In genomic region chr14:103471074-103471778, GRCm38 (mm10) we compare ENCODE assay signal across 16 mouse cellular contexts. TPM values are rescaled to one million over a fixed set of nuclear protein-coding genes. Genes with fewer than 3 reads are reported as not detected.
DNase-seq lines count a peak whose midpoint lies in the region; ATAC-seq lines count a peak whose summit lies in the region.
"Had no signal": no experiment of that assay in that cellular context is flagged by ENCODE, and none has a peak within 500 bp of the region (broad histone marks: within the 10 kb centered on the region; RNA-seq: fewer than 3 reads in every experiment).

No protein-coding gene starts in this region.

- H3K27me3 ChIP-seq in heart, embryonic 12.5 days (replicated peaks): no peaks in the 10 kb centered on the region
- no peaks in the 10 kb centered on the region for H3K27me3 ChIP-seq in neural tube, embryonic 13.5 days
- H3K27me3 ChIP-seq: embryonic facial prominence, embryonic 13.5 days; forebrain, embryonic 15.5 days; stomach, embryonic 15.5 days had no signal

- peaks cover 21% of the 10 kb centered on the region for H3K4me1 ChIP-seq in heart, embryonic 12.5 days (replicated peaks)
- peaks cover 16% of the 10 kb centered on the region for H3K4me1 ChIP-seq in neural tube, embryonic 13.5 days (replicated peaks)
- H3K4me1 ChIP-seq: embryonic facial prominence, embryonic 13.5 days had no signal

- 20% methylated on average over 3 of the region's 3 CpGs for WGBS in heart, embryonic 12.5 days
- WGBS in neural tube, embryonic 13.5 days: 55% methylated on average over 3 of the region's 3 CpGs

- H3K9me3 ChIP-seq in heart, embryonic 12.5 days (replicated peaks): no peaks in the 10 kb centered on the region
- no peaks in the 10 kb centered on the region for H3K9me3 ChIP-seq in neural tube, embryonic 13.5 days
- H3K9me3 ChIP-seq: embryonic facial prominence, embryonic 13.5 days; forebrain, embryonic 15.5 days; stomach, embryonic 15.5 days had no signal

- no peak overlapping the region for H3K9ac ChIP-seq in heart, embryonic 12.5 days
- no peak overlapping the region for H3K9ac ChIP-seq in neural tube, embryonic 13.5 days
- H3K9ac ChIP-seq: embryonic facial prominence, embryonic 13.5 days; forebrain, embryonic 15.5 days; liver, embryonic 14.5 days; stomach, embryonic 15.5 days had no signal

- H3K4me2 ChIP-seq in heart, embryonic 12.5 days: peak overlapping the region; percentile 10; the same call in 1 of the 2 replicates
- no peak overlapping the region for H3K4me2 ChIP-seq in neural tube, embryonic 13.5 days
- H3K4me2 ChIP-seq: embryonic facial prominence, embryonic 13.5 days; forebrain, embryonic 15.5 days; stomach, embryonic 15.5 days had no signal

- H3K4me3 ChIP-seq in heart, embryonic 12.5 days: no peak overlapping the region
- H3K4me3 ChIP-seq in neural tube, embryonic 13.5 days: no peak overlapping the region
- H3K4me3 ChIP-seq: embryonic facial prominence, embryonic 13.5 days; forebrain, embryonic 15.5 days; myocyte; stomach, embryonic 15.5 days had no signal

- peak; percentile 52 for DNase-seq in adrenal gland, adult 2 months
- DNase-seq in adrenal gland, adult 18-20 months (ENCODE audit: low spot score in 2 of 2): no peak
- no peak for DNase-seq in heart, adult 9 months (ENCODE audit: low spot score in 2 of 2)
- DNase-seq in neural tube, embryonic 10.5 days (ENCODE audit: extremely low spot score, low spot score): no peak
- peak; percentile 4 for DNase-seq in naive thymus-derived CD4-positive, alpha-beta T cell, adult 2 months (ENCODE audit: low read depth)
- DNase-seq: kidney, adult 9 months; right cerebral cortex, postnatal 4 days had no signal

- H3K36me3 ChIP-seq in heart, embryonic 12.5 days: no peaks in the 10 kb centered on the region
- no peaks in the 10 kb centered on the region for H3K36me3 ChIP-seq in neural tube, embryonic 13.5 days
- H3K36me3 ChIP-seq: embryonic facial prominence, embryonic 13.5 days; forebrain, embryonic 15.5 days; stomach, embryonic 15.5 days had no signal

- H3K27ac ChIP-seq in heart, embryonic 12.5 days (ENCODE audit: poor library complexity, severe bottlenecking): peak overlapping the region; percentile 61
- no peak overlapping the region for H3K27ac ChIP-seq in neural tube, embryonic 13.5 days (replicated peaks)
- H3K27ac ChIP-seq: embryonic facial prominence, embryonic 13.5 days; liver, embryonic 14.5 days; stomach, embryonic 15.5 days had no signal

- ATAC-seq in heart, embryonic 12.5 days (ENCODE audit: insufficient number of reproducible peaks, low FRiP score): no peak; the same call in 1 of the 2 replicates
- ATAC-seq in neural tube, embryonic 13.5 days (ENCODE audit: low read depth): peak; percentile 7; the same call in 1 of the 2 replicates
- no peak for ATAC-seq in erythroid progenitor cell, adult 5-6 weeks (replicated peaks; ENCODE audit: low FRiP score, poor library complexity, severe bottlenecking)
- ATAC-seq: activated CD4-positive, CD25-positive, alpha-beta regulatory T cell, adult 4 months had no signal

RNA-seq across cellular contexts. Expression of gene Scel, which starts 41.9 kb away (rescaled TPM):
- total RNA-seq in adrenal gland, adult 2 months (2021): under 1 TPM in 1 of 2 experiments, not detected in 1; 0.35 TPM
- 0.04 TPM in 1 of 2 replicates, not detected in the other for polyA plus RNA-seq in adrenal gland, adult 2 months (2012; rRNA removed)
- total RNA-seq in adrenal gland, adult 18-20 months (2021): under 1 TPM; 0.23 to 0.29 TPM
- 0.22 and 0.31 TPM in 2 replicates for polyA plus RNA-seq in heart, embryonic 12.5 days (2016; fragmentation: Nextera tagmentation; extraction: Ambion mirVana)
- 0.07 and 0.19 TPM in 2 replicates for polyA plus RNA-seq in neural tube, embryonic 13.5 days (2015; fragmentation: Nextera tagmentation; extraction: Ambion mirVana)
- not detected in 2 replicates for total RNA-seq in erythroid progenitor cell, adult 5-6 weeks (2015; ENCODE audit: low replicate concordance)
- 0.39 TPM in 1 of 2 replicates, not detected in the other for total RNA-seq in erythroid progenitor cell, adult 5-6 weeks (2017; ENCODE audit: low replicate concordance)
- polyA plus RNA-seq: activated CD4-positive, CD25-positive, alpha-beta regulatory T cell, adult 4 months; forebrain, embryonic 15.5 days; myocyte had no signal

Comparison
In these comparisons a context has a peak if more than half of its experiments do, and no peak if none do; other contexts are left out.
1. DNase-seq: peak in adrenal gland, adult 2 months (single experiment) and naive thymus-derived CD4-positive, alpha-beta T cell, adult 2 months (single experiment); none in adrenal gland, adult 18-20 months (0 of 2), heart, adult 9 months (0 of 2) and neural tube, embryonic 10.5 days (single experiment).